ENCODE assay signal across 8 mouse cellular contexts in genomic region chr5:7965281-7965680, GRCm38 (mm10). TPM values are rescaled to one million over a fixed set of nuclear protein-coding genes. Genes with fewer than 3 reads are reported as not detected.
DNase-seq lines count a peak whose midpoint lies in the region; ATAC-seq lines count a peak whose summit lies in the region.

No protein-coding gene starts in this region.

- DNase-seq in CD4-positive, CD25-positive, alpha-beta regulatory T cell, adult 2 months (ENCODE audit: low read depth, low spot score) = peak; percentile 37
- peak; percentile 31 for DNase-seq in ovary, postnatal 14 days (ENCODE audit: low spot score)
- DNase-seq in ovary, adult 18-20 months (ENCODE audit: low spot score) = no peak
- peak; percentile 75 to 76 for DNase-seq in cerebellum, postnatal 14 days
- peak; percentile 55 for DNase-seq in heart, postnatal 4 days
- peak; percentile 13 to 38 for DNase-seq in left cerebral cortex, postnatal 36 days (ENCODE audit: low spot score in 2 of 2)
- peak; percentile 78 for DNase-seq in right cerebral cortex, adult 2 months (ENCODE audit: low spot score in 2 of 2)

- intact Hi-C loops in left cerebral cortex, postnatal 36 days (cut with DNase I) = no loop called here

- no peak for ATAC-seq in CD4-positive, CD25-positive, alpha-beta regulatory T cell, adult 4 months

RNA-seq across cellular contexts. Expression of gene Steap4, which starts 5.0 kb away (rescaled TPM):
- not detected for polyA plus RNA-seq in CD4-positive, CD25-positive, alpha-beta regulatory T cell, adult 4 months (2017; shearing (Covaris generic))
- total RNA-seq in heart, postnatal 4 days (2021) = 10 to 100 TPM; 11.7 to 13.1 TPM
- under 1 TPM; 0.15 to 0.16 TPM for total RNA-seq in left cerebral cortex, postnatal 36 days (2021)

Comparison
In these comparisons a context has a peak if more than half of its experiments do, and no peak if none do; other contexts are left out.
1. RNA of gene Steap4, which starts 5.0 kb away (total RNA-seq): 11.7 to 13.1 TPM in heart, postnatal 4 days; 0.15 to 0.16 TPM in left cerebral cortex, postnatal 36 days; every median in the first group is over 10 times any median in the second.